Mouse (Mus musculus): ENCODE measurements around the gene A730071L15Rik. TPM values are rescaled to one million over a fixed set of nuclear protein-coding genes. Genes with fewer than 3 reads are reported as not detected.

Gene A730071L15Rik
- 0.16 TPM for polyA plus RNA-seq (2017; shearing (Covaris generic))

GRCm38 (mm10) chr11:6199410-6200086 is at the start of gene A730071L15Rik:
Gene A730071L15Rik, plus strand, starts transcription at chr11:6200029.

DNA sequence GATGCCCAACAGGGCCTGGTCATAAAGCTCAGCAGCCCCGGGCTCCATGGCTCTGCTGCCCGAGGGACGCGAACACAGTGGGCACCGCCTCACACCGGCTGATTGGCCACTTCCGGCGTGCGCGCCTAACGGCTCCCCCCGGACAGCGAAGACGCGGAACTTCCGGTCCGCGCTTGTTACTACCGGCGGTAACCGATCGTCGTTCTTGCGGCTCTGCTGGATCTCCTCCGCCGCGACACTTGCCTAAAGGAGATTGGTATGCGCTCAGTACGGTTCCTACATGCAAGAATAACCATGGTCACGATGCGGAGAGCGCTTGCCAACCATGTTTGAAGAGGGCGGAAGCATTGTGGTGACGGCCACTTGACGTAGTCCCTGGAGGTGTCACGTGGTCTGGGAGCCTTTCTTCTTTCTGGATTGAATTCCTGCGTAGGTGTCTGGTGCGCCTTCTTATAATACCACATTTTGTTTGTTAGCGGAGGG is 299 bp downstream of the A730071L15Rik start, which contains the start of gene Nudcd3:
Gene Nudcd3 (minus strand): TSS at position 329 of the 483 bp plus-strand sequence.

GRCm38 (mm10) chr11:6230012-6230411 is 30.2 kb downstream of the A730071L15Rik start, which contains the start of gene Npc1l1:
Gene Npc1l1, minus strand, starts transcription at chr11:6230143.

Other genes starting within 250 kb of the A730071L15Rik start
- not detected for gene Gck, start 249.9 kb upstream of the A730071L15Rik start, polyA plus RNA-seq (2017; shearing (Covaris generic))
- 48.0 TPM for gene Ykt6, start 244.3 kb upstream of the A730071L15Rik start, polyA plus RNA-seq (2017; shearing (Covaris generic))
- gene Camk2b, start 133.7 kb upstream of the A730071L15Rik start, polyA plus RNA-seq (2017; shearing (Covaris generic)) = 7.4 TPM
- 50.5 TPM for gene Nudcd3, start 386 bp downstream of the A730071L15Rik start, polyA plus RNA-seq (2017; shearing (Covaris generic))
- gene Npc1l1, start 30.1 kb downstream of the A730071L15Rik start, polyA plus RNA-seq (2017; shearing (Covaris generic)) = 0.05 TPM
- 90.4 TPM for gene Ddx56, start 67.7 kb downstream of the A730071L15Rik start, polyA plus RNA-seq (2017; shearing (Covaris generic))
- 65.7 TPM for gene Tmed4, start 74.8 kb downstream of the A730071L15Rik start, polyA plus RNA-seq (2017; shearing (Covaris generic))
- gene Ogdh, start 91.6 kb downstream of the A730071L15Rik start, polyA plus RNA-seq (2017; shearing (Covaris generic)) = 194 TPM
- gene Zmiz2, start 189.0 kb downstream of the A730071L15Rik start, polyA plus RNA-seq (2017; shearing (Covaris generic)) = 109 TPM
- 4,352 TPM for gene Ppia, start 215.4 kb downstream of the A730071L15Rik start, polyA plus RNA-seq (2017; shearing (Covaris generic))
- 221 TPM for gene H2afv, start 244.4 kb downstream of the A730071L15Rik start, polyA plus RNA-seq (2017; shearing (Covaris generic))